Mouse (Mus musculus): ENCODE measurements around the gene Zfp235. TPM values are rescaled to one million over a fixed set of nuclear protein-coding genes. Genes with fewer than 3 reads are reported as not detected.

Zfp235 gene
- total RNA-seq, 2 experiments from 2014 or later, result 21.1 to 21.8 TPM

DNA sequence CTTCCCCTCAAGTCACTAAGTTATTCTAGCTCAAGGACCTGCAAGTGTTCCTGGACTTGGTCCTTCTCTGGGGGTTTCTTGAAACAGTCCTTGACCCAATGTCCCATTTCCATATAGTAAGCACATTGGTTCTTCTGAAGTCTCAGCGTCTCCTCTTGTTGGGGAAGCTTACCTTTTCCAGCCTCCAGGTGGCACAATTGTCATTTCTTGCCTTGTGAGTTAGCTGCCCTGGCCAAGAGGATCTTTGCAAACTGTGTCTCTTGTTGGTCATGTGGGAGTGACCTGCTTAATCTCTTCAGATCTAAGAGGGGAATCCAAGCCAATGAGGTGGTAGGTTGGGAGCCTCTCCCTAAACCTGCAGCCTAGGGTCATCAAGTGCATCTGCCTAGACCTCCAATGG is 19.3 kb downstream of the Zfp235 start:
- Histone ChIP-seq H3K27ac (no peak overlapping the region), H3K4me3 (no peak overlapping the region)
- DNase-seq (ENCODE audit: low spot score in 2 of 2), result no peak
- TF ChIP-seq CTCF (conservative IDR thresholded peaks at IDR 0.05), result peak; percentile 51

- H3K27ac ChIP-seq, result no peak overlapping the region
- no peak for DNase-seq (ENCODE audit: low spot score in 2 of 2)
- H3K4me3 ChIP-seq, result no peak overlapping the region
- no peak for TF ChIP-seq CTCF (conservative IDR thresholded peaks at IDR 0.05)
Measured at GRCm38 (mm10) chr7:24172191-24172590, 38.2 kb downstream of the Zfp235 start.

DNA sequence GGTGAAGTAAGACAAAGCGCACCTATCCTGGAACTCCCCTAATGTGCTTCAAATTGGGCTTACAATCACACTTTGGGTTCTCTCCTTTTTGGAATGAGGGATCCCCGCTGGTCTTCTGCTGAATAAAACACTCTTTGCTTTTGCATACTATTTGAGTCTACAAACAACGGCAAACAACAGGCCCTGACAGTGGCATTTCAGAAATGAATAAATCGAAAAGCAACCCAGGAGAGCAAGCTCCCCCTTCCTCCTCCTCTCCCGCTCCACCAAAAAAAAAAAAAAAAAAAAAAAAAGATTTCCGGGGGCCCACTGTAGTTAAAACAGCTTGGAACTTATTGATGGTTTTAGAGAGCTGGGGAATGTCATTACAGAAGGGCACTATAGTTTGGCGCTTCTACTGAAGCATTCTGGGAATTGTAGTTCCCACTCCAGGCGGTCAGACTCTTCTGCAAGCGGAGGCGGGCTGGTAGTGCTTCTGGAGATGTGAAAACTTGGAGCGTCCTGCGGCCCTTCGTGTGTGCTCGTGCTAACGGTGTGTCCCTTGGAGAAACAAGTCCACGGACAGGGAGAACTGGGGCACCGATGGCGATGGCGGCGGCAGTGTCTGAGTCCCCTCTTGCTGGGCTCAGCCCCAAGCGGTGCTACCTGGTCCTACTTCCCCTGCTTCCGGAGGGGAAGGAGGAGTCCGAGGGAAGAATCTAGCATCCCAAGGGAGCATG is 40.8 kb downstream of the Zfp235 start, which contains the start of gene Zfp114:
TSS of gene Zfp114 (plus strand) at position 443 of the 719 bp plus-strand sequence.
- peak; percentile 77 to 79 for DNase-seq (ENCODE audit: low spot score in 2 of 2)
- H3K27ac ChIP-seq, result peak within 1 kb of the TSS; percentile 94
- TF ChIP-seq CTCF (conservative IDR thresholded peaks at IDR 0.05), result peak; percentile 51
- H3K4me3 ChIP-seq, result peak within 1 kb of the TSS; percentile 74

GRCm38 (mm10) chr7:24175337-24175711 is 41.4 kb downstream of the Zfp235 start:
- no peak for DNase-seq (ENCODE audit: low spot score in 2 of 2)
- TF ChIP-seq CTCF (conservative IDR thresholded peaks at IDR 0.05), result no peak

GRCm38 (mm10) chr7:24187611-24188010 is 53.6 kb downstream of the Zfp235 start:
- no peak for DNase-seq (ENCODE audit: low spot score in 2 of 2)
- no peak overlapping the region for H3K27ac ChIP-seq
- H3K4me3 ChIP-seq, result no peak overlapping the region
- no peak for TF ChIP-seq CTCF (conservative IDR thresholded peaks at IDR 0.05)

More at GRCm38 (mm10) chr7:24175337-24175711, 41.4 kb downstream of the Zfp235 start:
- Histone ChIP-seq H3K27ac (peak overlapping the region; percentile 94), H3K4me3 (peak overlapping the region; percentile 74)

GRCm38 (mm10) chr7:24188901-24189570 is 55.1 kb downstream of the Zfp235 start:
- no peak for TF ChIP-seq CTCF (conservative IDR thresholded peaks at IDR 0.05)
- Histone ChIP-seq H3K4me3 (no peak overlapping the region), H3K27ac (no peak overlapping the region)
- DNase-seq (ENCODE audit: low spot score in 2 of 2), result no peak

GRCm38 (mm10) chr7:24189571-24189944 is 55.6 kb downstream of the Zfp235 start:
- TF ChIP-seq CTCF (conservative IDR thresholded peaks at IDR 0.05), result no peak
- no peak overlapping the region for H3K4me3 ChIP-seq
- DNase-seq (ENCODE audit: low spot score in 2 of 2), result no peak
- H3K27ac ChIP-seq, result no peak overlapping the region

DNA sequence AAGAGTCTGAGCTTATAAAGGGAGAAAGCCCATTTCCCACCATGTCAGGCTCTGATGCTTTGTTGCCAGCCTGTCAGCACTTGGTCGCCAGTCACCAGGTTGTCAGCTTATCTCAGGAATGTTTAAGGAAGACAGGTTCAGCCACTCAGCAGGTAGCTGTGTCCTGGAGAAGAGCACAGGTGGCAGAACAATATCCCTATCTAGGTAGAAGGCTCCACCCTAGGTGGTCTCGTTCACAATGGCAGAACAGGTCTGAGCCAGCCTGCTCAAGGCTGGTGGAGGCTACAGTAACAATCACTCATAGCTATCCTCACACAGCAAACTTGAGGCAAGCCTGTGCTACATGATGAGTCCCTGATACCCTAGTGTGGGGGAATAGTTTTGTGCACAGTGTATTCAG is 57.4 kb downstream of the Zfp235 start:
- no peak for DNase-seq (ENCODE audit: low spot score in 2 of 2)
- Histone ChIP-seq H3K27ac (no peak overlapping the region), H3K4me3 (no peak overlapping the region)
- TF ChIP-seq CTCF (conservative IDR thresholded peaks at IDR 0.05), result no peak

Other genes starting within 250 kb of the Zfp235 start
- not detected for gene Vmn1r178, start 242.2 kb upstream of the Zfp235 start, total RNA-seq (2021)
- gene Vmn1r179, start 207.2 kb upstream of the Zfp235 start, total RNA-seq (2021), result not detected
- gene Vmn1r180, start 183.5 kb upstream of the Zfp235 start, total RNA-seq (2021), result not detected
- not detected for gene Vmn1r181, start 159.6 kb upstream of the Zfp235 start, total RNA-seq (2021)
- not detected for gene V1rd19, start 132.5 kb upstream of the Zfp235 start, total RNA-seq (2021)
- not detected for gene Vmn1r183, start 80.9 kb upstream of the Zfp235 start, total RNA-seq (2021)
- gene Zfp180, start 52.2 kb upstream of the Zfp235 start, total RNA-seq (2021), result 10 to 100 TPM; 44.0 to 45.5 TPM
- 10 to 100 TPM; 10.4 to 13.9 TPM for gene Zfp112, start 21.9 kb upstream of the Zfp235 start, total RNA-seq (2021)
- 1 to 10 TPM; 3.4 to 4.3 TPM for gene Zfp114, start 40.9 kb downstream of the Zfp235 start, total RNA-seq (2021)
- gene Zfp111, start 77.3 kb downstream of the Zfp235 start, total RNA-seq (2021), result 10 to 100 TPM; 11.0 TPM
- 1 to 10 TPM; 8.6 TPM for gene Zfp109, start 103.4 kb downstream of the Zfp235 start, total RNA-seq (2021)
- 1 to 10 TPM; 8.0 to 8.6 TPM for gene Zfp108, start 120.6 kb downstream of the Zfp235 start, total RNA-seq (2021)
- 10 to 100 TPM; 14.8 to 15.2 TPM for gene Zfp93, start 136.3 kb downstream of the Zfp235 start, total RNA-seq (2021)
- gene Zfp61, start 167.1 kb downstream of the Zfp235 start, total RNA-seq (2021), result 10 to 100 TPM; 21.6 to 24.2 TPM
- gene Zfp94, start 182.5 kb downstream of the Zfp235 start, total RNA-seq (2021), result 10 to 100 TPM; 16.6 to 17.5 TPM
- not detected for gene Tescl, start 199.8 kb downstream of the Zfp235 start, total RNA-seq (2021)
- not detected for gene Lypd5, start 215.0 kb downstream of the Zfp235 start, total RNA-seq (2021)
- gene Kcnn4, start 236.1 kb downstream of the Zfp235 start, total RNA-seq (2021), result under 1 TPM; 0.64 to 0.67 TPM